Mouse (Mus musculus): ENCODE data around the gene Coil.

Gene Coil

GRCm38 (mm10) chr11:88970202-88970732, at the start of gene Coil:
Coil (plus strand) TSS chr11:88970252.
- DNase-seq (ENCODE audit: low read depth, low spot score): no peak

- no peak for DNase-seq (ENCODE audit: low read depth, low spot score)
These were observed 43.5 kb upstream of the Coil start for GRCm38 (mm10) chr11:88926566-88926965.

GRCm38 (mm10) chr11:88931692-88932530, 38.1 kb upstream of the Coil start:
- no peak for DNase-seq (ENCODE audit: low read depth, low spot score)

- no peak for DNase-seq (ENCODE audit: low read depth, low spot score)
These were observed 37.0 kb upstream of the Coil start for GRCm38 (mm10) chr11:88933030-88933429.

GRCm38 (mm10) chr11:88934089-88935000, 35.7 kb upstream of the Coil start:
- no peak for DNase-seq (ENCODE audit: low read depth, low spot score)

- DNase-seq (ENCODE audit: low read depth, low spot score): no peak
These were observed 32.2 kb upstream of the Coil start for GRCm38 (mm10) chr11:88937886-88938285.

GRCm38 (mm10) chr11:88938770-88939169, 31.3 kb upstream of the Coil start:
- no peak for DNase-seq (ENCODE audit: low read depth, low spot score)

- no peak for DNase-seq (ENCODE audit: low read depth, low spot score)
These were observed 30.4 kb upstream of the Coil start for GRCm38 (mm10) chr11:88939634-88940033.

- DNase-seq (ENCODE audit: low read depth, low spot score): no peak
These were observed 28.6 kb upstream of the Coil start for GRCm38 (mm10) chr11:88941489-88941888.

GRCm38 (mm10) chr11:88945971-88946585, 24.0 kb upstream of the Coil start:
- no peak for DNase-seq (ENCODE audit: low read depth, low spot score)

- DNase-seq (ENCODE audit: low read depth, low spot score): no peak
These were observed 21.2 kb upstream of the Coil start for GRCm38 (mm10) chr11:88948896-88949295.

GRCm38 (mm10) chr11:88949802-88950639, 20.0 kb upstream of the Coil start:
- DNase-seq (ENCODE audit: low read depth, low spot score): no peak

GRCm38 (mm10) chr11:88950640-88951250, 19.3 kb upstream of the Coil start:
- no peak for DNase-seq (ENCODE audit: low read depth, low spot score)

GRCm38 (mm10) chr11:88951576-88951975, 18.5 kb upstream of the Coil start:
- no peak for DNase-seq (ENCODE audit: low read depth, low spot score)

GRCm38 (mm10) chr11:88952117-88952516, 17.9 kb upstream of the Coil start:
- DNase-seq (ENCODE audit: low read depth, low spot score): no peak

GRCm38 (mm10) chr11:88953582-88953981, 16.5 kb upstream of the Coil start:
- no peak for DNase-seq (ENCODE audit: low read depth, low spot score)

GRCm38 (mm10) chr11:88954803-88955202, 15.2 kb upstream of the Coil start:
- DNase-seq (ENCODE audit: low read depth, low spot score): peak; percentile 64

GRCm38 (mm10) chr11:88955217-88955969, 14.7 kb upstream of the Coil start, which contains the start of gene Scpep1:
Scpep1 (minus strand) TSS chr11:88955465.
- peak; percentile 94 for DNase-seq (ENCODE audit: low read depth, low spot score)

GRCm38 (mm10) chr11:88958851-88959250, 11.2 kb upstream of the Coil start:
- no peak for DNase-seq (ENCODE audit: low read depth, low spot score)

Data from forelimb bud, embryonic 11.5 days (tissue).